Mouse (Mus musculus) retina, adult 2 months (tissue): ENCODE data around the gene Fam186b.

Experiments
- DNase-seq: peaks from one replicate; pipeline ENCODE4 v3.0.0-alpha.2; 2012; ENCODE audit warnings: low read depth, low spot score

The Fam186b gene

GRCm38 (mm10) chr15:99225081-99225810 is 70.4 kb downstream of the Fam186b start:
- no peak for DNase-seq

DNA sequence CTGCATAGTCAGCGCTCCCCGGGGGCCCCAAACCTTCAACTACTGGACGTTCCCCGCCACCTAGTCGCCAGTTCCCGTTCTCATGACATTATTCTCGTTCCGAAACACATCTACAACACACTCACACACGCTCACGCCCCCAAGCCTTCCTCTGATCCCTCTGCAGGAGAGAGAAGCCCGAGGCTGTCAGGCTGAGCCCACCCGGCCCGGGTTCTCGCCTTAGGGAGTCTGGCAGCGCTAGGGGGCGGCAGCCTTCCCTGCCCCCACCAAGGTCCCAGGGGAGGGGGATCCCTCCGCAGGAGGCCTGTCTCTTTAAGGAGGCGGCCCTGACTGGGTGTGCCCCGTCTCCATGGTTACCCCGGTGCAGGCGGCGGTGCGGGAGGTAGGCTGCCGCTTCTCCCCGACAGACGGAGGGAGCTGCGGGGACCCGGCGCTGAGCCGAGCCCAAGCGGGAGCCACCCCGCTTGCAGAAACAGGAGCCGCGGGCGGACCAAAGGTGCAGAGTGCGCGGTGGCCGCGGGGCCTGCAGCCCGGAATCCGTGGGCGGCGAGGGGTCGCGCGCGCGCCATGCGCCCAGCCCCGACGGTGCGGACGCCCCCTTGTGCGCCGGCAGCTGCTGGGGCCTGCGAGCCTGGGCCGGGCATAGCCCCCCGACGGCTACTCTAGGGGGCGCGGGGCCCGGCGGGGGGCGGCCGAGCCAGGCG is 71.3 kb downstream of the Fam186b start, which contains the start of gene Kcnh3:
TSS of gene Kcnh3 (plus strand) at position 654 of the 704 bp plus-strand sequence.
- DNase-seq = no peak

DNA sequence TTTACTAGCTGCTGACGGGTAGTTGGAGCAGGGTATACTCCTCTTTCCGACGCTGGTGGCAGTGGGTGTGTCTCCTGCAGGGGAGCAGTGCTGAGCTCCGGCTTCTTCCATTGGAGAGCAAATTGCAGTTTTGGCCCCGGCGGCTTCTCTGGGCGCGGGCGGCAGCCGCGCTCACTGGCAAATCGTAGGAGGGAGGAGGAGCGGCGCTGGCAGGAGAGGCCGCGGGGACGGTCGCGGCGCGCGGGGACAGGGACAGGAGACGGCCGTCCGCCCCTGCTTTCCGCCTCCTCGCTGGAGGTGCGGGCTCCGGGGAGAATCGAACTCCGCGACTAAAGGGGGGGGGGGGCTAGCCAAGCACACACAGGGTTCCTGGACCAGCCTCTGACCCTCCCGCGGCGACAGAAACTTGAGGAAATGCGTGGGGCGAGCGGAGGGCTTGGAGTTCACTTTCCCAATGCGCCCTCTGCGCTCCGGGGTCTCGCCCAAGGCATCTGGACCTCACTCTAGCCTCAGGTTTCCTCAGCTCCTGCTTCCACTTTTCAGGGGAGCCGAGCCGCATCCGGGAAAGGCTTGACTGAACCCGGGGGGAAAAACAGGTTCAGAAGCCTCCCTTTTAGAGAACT is 72.0 kb downstream of the Fam186b start:
- DNase-seq = no peak

- no peak for DNase-seq
These were observed 72.7 kb downstream of the Fam186b start for GRCm38 (mm10) chr15:99222794-99223584.

DNA sequence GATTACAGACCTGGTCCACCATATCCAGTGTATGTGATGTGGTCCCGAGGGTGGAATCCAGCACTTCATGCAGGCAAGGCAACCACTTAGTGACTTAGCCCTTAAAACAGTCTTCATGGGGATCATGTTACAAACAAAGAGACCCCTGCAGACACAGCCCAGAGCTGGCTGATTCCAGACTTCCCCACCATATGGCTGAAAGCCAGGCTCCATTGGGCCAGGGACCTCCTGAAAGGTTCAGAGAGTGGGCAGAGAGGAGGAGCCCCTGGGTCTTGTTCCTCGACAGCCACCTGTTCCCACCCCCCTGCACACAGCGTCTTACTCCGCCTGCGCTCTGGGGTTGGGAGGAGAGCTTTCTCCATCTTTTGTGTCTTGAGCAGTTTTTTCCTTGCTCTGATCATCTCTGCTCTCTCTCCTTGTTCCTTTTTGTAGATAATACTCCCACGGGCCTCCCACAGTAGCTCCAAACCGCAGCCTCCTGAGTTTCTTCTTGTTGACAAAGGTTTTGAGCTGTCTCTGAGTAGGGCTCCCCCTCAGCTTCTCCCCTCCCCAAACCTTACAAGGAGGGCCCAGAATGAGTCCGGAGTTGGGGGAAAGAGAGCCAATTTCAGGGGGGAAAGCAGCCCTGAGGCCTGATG is 74.3 kb downstream of the Fam186b start:
- no peak for DNase-seq
